Mouse (Mus musculus): ENCODE measurements around the gene Fbxw7. TPM values are rescaled to one million over a fixed set of nuclear protein-coding genes. Genes with fewer than 3 reads are reported as not detected.
A peak's percentile ranks its signal among the peaks of the same experiment; 100 is the strongest.

The Fbxw7 gene
- polyA plus RNA-seq, 1 experiment = 17.8 TPM

DNA sequence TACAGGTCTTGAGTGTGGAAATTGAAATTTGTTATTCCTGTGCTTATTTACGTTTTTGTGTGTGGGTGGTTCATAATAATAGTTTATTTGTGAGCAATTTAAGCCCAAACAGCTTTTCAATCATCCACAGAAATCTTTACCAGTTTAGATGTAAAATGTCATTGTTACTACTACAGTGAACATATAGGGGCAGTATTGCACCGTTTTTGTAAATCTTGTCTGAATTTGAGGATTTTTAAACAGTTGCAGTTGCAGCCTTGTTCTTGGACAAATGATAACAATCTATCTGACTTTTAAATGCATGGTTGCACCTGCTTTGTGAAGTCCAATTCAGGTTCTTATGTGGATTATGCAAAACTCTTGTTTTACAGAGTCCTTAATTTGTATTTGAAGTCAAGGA, 121.2 kb downstream of the Fbxw7 start:
- H3K27ac ChIP-seq (ENCODE audit: insufficient read depth, low read length) = no peak overlapping the region
- no peak overlapping the region for H3K4me3 ChIP-seq (ENCODE audit: insufficient read depth, low read length)
- no peaks in the 10 kb centered on the region for H3K4me1 ChIP-seq (ENCODE audit: control insufficient read depth, insufficient read depth, low read length)
- TF ChIP-seq CTCF (IDR thresholded peaks at IDR 0.05; ENCODE audit: borderline replicate concordance, insufficient read depth, low read length) (no peak), POLR2A (IDR thresholded peaks at IDR 0.05; ENCODE audit: low read depth, low read length) (no peak)

DNA sequence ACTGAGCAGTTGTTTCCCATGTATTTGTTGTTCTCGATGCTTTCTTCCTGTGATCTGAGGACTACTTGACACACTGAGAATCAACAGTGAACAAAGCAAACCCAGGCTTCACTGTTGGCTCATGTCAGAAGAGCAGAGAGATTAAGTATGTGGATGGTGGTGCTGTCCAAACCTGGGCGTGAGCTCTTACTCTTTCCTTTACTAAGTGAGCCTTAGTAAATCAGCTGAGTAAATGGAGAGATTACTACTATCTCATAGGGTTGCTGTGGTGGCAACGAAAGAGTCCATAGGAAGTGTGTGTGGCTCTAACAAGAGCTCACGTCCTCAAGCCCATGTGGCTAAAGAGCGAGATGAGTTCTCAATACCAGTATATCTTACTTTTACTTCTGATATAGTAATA, 121.9 kb downstream of the Fbxw7 start:
- Histone ChIP-seq H3K4me3 (ENCODE audit: insufficient read depth, low read length) (no peak overlapping the region), H3K4me1 (ENCODE audit: control insufficient read depth, insufficient read depth, low read length) (no peaks in the 10 kb centered on the region), H3K27ac (ENCODE audit: insufficient read depth, low read length) (no peak overlapping the region)
- no peak for TF ChIP-seq POLR2A (IDR thresholded peaks at IDR 0.05; ENCODE audit: low read depth, low read length)
- TF ChIP-seq CTCF (IDR thresholded peaks at IDR 0.05; ENCODE audit: borderline replicate concordance, insufficient read depth, low read length) = no peak

DNA sequence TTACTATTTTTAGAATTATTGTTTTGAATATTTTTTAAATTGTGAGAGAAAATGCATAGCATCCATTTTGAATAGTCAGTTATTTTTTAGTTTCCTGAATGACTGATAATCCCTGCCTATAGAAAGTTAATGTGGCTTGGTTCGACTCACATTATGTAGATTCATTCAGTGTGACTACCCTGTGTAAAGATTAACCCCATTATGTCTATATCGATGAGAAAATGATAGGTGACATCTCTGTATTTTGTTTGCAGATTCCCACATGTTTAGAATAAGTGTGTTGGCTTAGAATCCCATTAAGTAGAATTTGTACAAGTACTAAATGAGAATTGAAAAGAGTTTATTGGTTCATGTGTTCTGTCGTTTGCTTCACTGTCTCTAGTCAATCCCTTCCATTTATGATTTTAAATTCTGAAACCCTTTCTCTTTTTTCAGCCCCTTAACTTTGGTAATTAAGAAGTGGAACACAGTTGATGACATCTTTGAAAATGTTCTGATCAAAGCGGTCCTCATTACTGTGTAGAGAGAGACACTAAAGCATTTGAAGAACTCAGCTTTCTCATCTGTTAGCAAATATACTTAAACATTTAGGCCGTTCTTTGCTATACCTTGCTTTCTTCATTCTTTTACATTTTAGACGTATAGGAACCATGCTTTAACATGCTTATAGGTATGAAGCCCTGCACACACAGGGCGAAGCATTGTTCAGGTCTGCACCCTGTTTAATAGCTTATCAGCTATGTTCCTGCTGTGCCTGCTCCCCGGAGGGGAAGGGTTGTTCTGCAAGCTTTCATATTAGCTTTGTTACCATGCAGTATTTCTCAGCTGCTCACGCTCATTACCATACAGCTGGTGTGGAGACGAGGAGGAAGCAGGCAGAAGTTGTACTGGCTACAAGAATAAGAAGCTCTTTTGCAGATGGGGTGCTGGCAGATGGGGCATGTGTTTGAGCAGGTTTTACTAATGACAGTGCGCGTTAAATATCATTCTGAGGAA, 122.6 kb downstream of the Fbxw7 start:
- Histone ChIP-seq H3K4me1 (ENCODE audit: control insufficient read depth, insufficient read depth, low read length) (no peaks in the 10 kb centered on the region), H3K27ac (ENCODE audit: insufficient read depth, low read length) (no peak overlapping the region), H3K4me3 (ENCODE audit: insufficient read depth, low read length) (no peak overlapping the region)
- no peak for TF ChIP-seq CTCF (IDR thresholded peaks at IDR 0.05; ENCODE audit: borderline replicate concordance, insufficient read depth, low read length)
- TF ChIP-seq POLR2A (IDR thresholded peaks at IDR 0.05; ENCODE audit: low read depth, low read length) = no peak

DNA sequence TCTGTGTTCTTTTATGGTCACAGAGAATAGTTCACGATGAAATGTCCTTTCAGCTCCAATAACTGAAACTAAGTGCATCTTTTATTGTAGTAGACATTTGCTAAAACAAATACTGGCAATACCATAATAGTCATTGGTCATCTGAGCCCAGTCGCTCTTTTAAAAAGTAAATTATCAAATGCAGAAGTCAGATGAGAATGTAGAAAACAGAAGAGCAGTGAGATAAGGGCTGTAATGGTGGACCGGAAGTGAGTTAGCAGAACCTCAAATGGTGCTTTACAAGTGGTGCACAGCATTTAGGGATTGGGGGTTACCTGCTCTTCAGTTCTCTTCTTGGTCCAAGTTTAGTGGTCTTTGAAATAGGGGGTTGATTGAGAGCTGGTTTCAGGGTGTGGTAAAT, 129.9 kb downstream of the Fbxw7 start:
- H3K27ac ChIP-seq (ENCODE audit: insufficient read depth, low read length) = no peak overlapping the region
- no peak for TF ChIP-seq CTCF (IDR thresholded peaks at IDR 0.05; ENCODE audit: borderline replicate concordance, insufficient read depth, low read length)
- TF ChIP-seq POLR2A (IDR thresholded peaks at IDR 0.05; ENCODE audit: low read depth, low read length) = no peak
- peaks cover 3% of the 10 kb centered on the region; the same call in 1 of the 2 replicates for H3K4me1 ChIP-seq (ENCODE audit: control insufficient read depth, insufficient read depth, low read length)
- no peak overlapping the region for H3K4me3 ChIP-seq (ENCODE audit: insufficient read depth, low read length)

- H3K4me1 ChIP-seq (ENCODE audit: control insufficient read depth, insufficient read depth, low read length) = peaks cover 3% of the 10 kb centered on the region; the same call in 1 of the 2 replicates
- TF ChIP-seq POLR2A (IDR thresholded peaks at IDR 0.05; ENCODE audit: low read depth, low read length) (no peak), CTCF (IDR thresholded peaks at IDR 0.05; ENCODE audit: borderline replicate concordance, insufficient read depth, low read length) (no peak)
- H3K4me3 ChIP-seq (ENCODE audit: insufficient read depth, low read length) = no peak overlapping the region
- H3K27ac ChIP-seq (ENCODE audit: insufficient read depth, low read length) = no peak overlapping the region
Measured at GRCm38 (mm10) chr3:84946381-84946780, 131.3 kb downstream of the Fbxw7 start.

- no peak overlapping the region for H3K27ac ChIP-seq (ENCODE audit: insufficient read depth, low read length)
- H3K4me1 ChIP-seq (ENCODE audit: control insufficient read depth, insufficient read depth, low read length) = peaks cover 3% of the 10 kb centered on the region; the same call in 1 of the 2 replicates
- H3K4me3 ChIP-seq (ENCODE audit: insufficient read depth, low read length) = no peak overlapping the region
- TF ChIP-seq CTCF (IDR thresholded peaks at IDR 0.05; ENCODE audit: borderline replicate concordance, insufficient read depth, low read length) = no peak
- TF ChIP-seq POLR2A (IDR thresholded peaks at IDR 0.05; ENCODE audit: low read depth, low read length) = no peak
Measured at GRCm38 (mm10) chr3:84949387-84949786, 134.3 kb downstream of the Fbxw7 start.

GRCm38 (mm10) chr3:84951698-84952097, 136.6 kb downstream of the Fbxw7 start:
- peak overlapping the region; percentile 49 for H3K4me3 ChIP-seq (ENCODE audit: insufficient read depth, low read length)
- H3K4me1 ChIP-seq (ENCODE audit: control insufficient read depth, insufficient read depth, low read length) = peaks cover 3% of the 10 kb centered on the region; the same call in 1 of the 2 replicates
- TF ChIP-seq POLR2A (IDR thresholded peaks at IDR 0.05; ENCODE audit: low read depth, low read length) = no peak
- H3K27ac ChIP-seq (ENCODE audit: insufficient read depth, low read length) = peak overlapping the region; percentile 61; the same call in 1 of the 2 replicates

DNA sequence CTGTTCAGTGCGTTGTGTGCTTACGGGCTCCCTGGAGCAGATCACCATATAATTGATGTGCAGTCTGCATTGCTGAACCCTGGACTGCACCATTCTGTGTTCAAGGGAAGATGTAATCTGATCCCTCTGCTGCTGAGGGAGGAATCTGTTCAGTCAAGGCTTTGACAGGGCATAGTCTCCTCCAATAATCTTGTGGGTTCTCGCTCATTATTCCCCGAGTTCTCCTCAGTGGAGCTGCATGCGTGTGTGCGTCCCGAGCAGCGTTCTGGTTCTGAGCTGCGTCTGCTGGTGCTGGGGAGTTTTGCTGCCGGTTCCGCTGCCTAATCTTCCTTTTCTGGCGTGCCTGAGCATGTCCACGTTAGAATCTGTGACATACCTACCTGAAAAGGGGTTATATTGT, 137.1 kb downstream of the Fbxw7 start:
- Histone ChIP-seq H3K4me3 (ENCODE audit: insufficient read depth, low read length) (peak overlapping the region; percentile 49), H3K4me1 (ENCODE audit: control insufficient read depth, insufficient read depth, low read length) (peaks cover 3% of the 10 kb centered on the region; the same call in 1 of the 2 replicates), H3K27ac (ENCODE audit: insufficient read depth, low read length) (peak overlapping the region; percentile 83)
- TF ChIP-seq POLR2A (IDR thresholded peaks at IDR 0.05; ENCODE audit: low read depth, low read length) (peak; percentile 95), CTCF (IDR thresholded peaks at IDR 0.05; ENCODE audit: borderline replicate concordance, insufficient read depth, low read length) (no peak)

DNA sequence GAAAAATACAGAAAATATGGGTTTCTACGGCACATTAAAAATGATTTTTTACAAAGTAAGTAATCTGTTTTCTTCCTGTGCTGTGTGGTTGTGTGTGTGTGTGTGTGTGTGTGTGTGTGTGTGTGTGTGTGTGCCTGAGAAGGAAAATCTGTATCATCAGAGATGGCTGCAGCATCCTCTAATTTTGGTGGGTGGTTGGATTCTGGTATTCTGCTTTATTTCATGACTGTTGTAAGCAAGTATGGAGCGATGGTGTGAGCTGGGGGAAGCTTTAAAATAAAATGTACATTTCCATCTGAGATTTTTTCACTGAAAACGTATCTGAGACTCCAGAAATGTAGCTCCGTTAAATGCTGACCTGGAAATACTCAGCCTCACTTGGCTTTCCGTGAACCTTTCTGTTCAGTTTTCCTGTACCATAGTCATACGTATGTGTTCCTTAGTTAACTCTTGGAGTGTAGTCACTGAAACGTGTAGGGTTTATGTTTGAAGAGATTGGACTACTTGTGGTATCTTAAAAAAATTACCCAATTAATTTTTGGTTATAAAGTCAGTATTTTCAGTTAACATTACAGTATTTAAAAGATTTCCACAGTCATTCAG, 137.6 kb downstream of the Fbxw7 start:
- Histone ChIP-seq H3K27ac (ENCODE audit: insufficient read depth, low read length) (peak overlapping the region; percentile 83), H3K4me3 (ENCODE audit: insufficient read depth, low read length) (peak overlapping the region; percentile 49)
- TF ChIP-seq POLR2A (IDR thresholded peaks at IDR 0.05; ENCODE audit: low read depth, low read length) (no peak), CTCF (IDR thresholded peaks at IDR 0.05; ENCODE audit: borderline replicate concordance, insufficient read depth, low read length) (no peak)

More for the DNA sequence above, 137.6 kb downstream of the Fbxw7 start:
- peaks cover 3% of the 10 kb centered on the region; the same call in 1 of the 2 replicates for H3K4me1 ChIP-seq (ENCODE audit: control insufficient read depth, insufficient read depth, low read length)

Measured in embryonic fibroblast, embryonic 13.5 days (primary cell).